Mouse (Mus musculus) regulatory T cell (primary cell): ENCODE results near the gene Pygl.

Experiments used
- in situ Hi-C: fragments of 300-600 bp; cut with MboI, MseI; formaldehyde crosslinking; loops from one replicate; pipeline ENCODE4 v1.15.1; 2025; ENCODE audit warnings: high pct_unique_total_duplicates

Gene Pygl

GRCm38 (mm10) chr12:70231294-70231693, at the start of gene Pygl:
Gene Pygl, minus strand, starts transcription at chr12:70231488.
- in situ Hi-C loops, result no loop called here

GRCm38 (mm10) chr12:70280930-70281329, 49.6 kb upstream of the Pygl start:
- in situ Hi-C loops, result no loop called here

GRCm38 (mm10) chr12:70280381-70280780, 49.1 kb upstream of the Pygl start:
- in situ Hi-C loops, result no loop called here

- in situ Hi-C loops, result no loop called here
These were observed 46.0 kb upstream of the Pygl start for GRCm38 (mm10) chr12:70277071-70277939.

- in situ Hi-C loops, result no loop called here
These were observed 38.4 kb upstream of the Pygl start for GRCm38 (mm10) chr12:70269724-70270123.

GRCm38 (mm10) chr12:70267314-70267713, 36.0 kb upstream of the Pygl start:
- in situ Hi-C loops, result no loop called here

- in situ Hi-C loops, result no loop called here
These were observed 35.2 kb upstream of the Pygl start for GRCm38 (mm10) chr12:70266494-70266931.

GRCm38 (mm10) chr12:70263721-70264120, 32.4 kb upstream of the Pygl start:
- in situ Hi-C loops, result no loop called here

GRCm38 (mm10) chr12:70262271-70262953, 31.1 kb upstream of the Pygl start:
- in situ Hi-C loops, result no loop called here

GRCm38 (mm10) chr12:70251210-70251884, 20.1 kb upstream of the Pygl start:
- in situ Hi-C loops, result no loop called here

- in situ Hi-C loops, result no loop called here
These were observed 18.4 kb upstream of the Pygl start for GRCm38 (mm10) chr12:70249616-70250157.

GRCm38 (mm10) chr12:70247683-70248474, 16.6 kb upstream of the Pygl start:
- in situ Hi-C loops, result no loop called here

- in situ Hi-C loops, result no loop called here
These were observed 11.3 kb upstream of the Pygl start for GRCm38 (mm10) chr12:70242550-70242949.

GRCm38 (mm10) chr12:70239741-70240140, 8.5 kb upstream of the Pygl start:
- in situ Hi-C loops, result no loop called here

GRCm38 (mm10) chr12:70238604-70239003, 7.3 kb upstream of the Pygl start:
- in situ Hi-C loops, result no loop called here

GRCm38 (mm10) chr12:70234938-70235484, 3.7 kb upstream of the Pygl start:
- in situ Hi-C loops, result no loop called here

GRCm38 (mm10) chr12:70234411-70234810, 3.1 kb upstream of the Pygl start:
- in situ Hi-C loops, result no loop called here

GRCm38 (mm10) chr12:70233637-70234315, 2.5 kb upstream of the Pygl start:
- in situ Hi-C loops, result no loop called here

GRCm38 (mm10) chr12:70232020-70232544, 794 bp upstream of the Pygl start:
- in situ Hi-C loops, result no loop called here

GRCm38 (mm10) chr12:70228155-70228554, 3.1 kb downstream of the Pygl start:
- in situ Hi-C loops, result no loop called here
